Mouse (Mus musculus): ENCODE data around the gene 1300017J02Rik. TPM values are rescaled to one million over a fixed set of nuclear protein-coding genes. Genes with fewer than 3 reads are reported as not detected.

Gene 1300017J02Rik
- polyA plus RNA-seq, 1 experiment from 2014 or later, result 1.6 TPM

DNA sequence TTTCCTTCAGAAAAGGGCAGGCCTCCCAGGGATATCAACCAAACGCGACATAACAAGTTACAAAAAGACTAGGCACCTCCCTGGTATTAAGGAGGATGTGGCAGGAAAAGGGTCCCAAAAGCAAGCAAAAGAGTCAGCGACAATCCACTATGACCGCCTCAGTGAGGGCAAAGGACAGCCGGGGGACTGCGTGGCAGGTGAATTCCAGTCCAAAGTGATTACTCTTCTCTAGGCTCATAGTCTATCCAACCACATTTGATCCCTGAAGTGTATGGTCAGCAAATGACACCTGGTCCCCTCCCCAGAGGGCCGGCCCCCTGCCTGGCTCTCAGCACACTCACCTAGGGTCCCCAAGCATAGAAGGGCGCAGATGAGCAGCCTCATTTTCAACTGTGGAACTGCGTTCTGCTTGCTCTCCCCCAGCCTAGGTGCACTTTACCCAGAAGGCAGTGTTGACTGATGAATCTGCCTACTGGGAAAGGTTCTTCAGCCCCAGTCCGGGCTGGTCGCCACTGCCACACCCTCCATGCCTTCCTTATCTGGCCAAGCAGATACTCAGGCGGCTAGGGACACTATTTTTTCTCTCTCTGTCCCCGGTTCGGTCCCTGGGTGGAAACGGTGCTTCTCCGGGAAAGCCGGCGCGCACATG is 16.9 kb downstream of the 1300017J02Rik start:
- Histone ChIP-seq H3K36me3 (replicated peaks; ENCODE audit: control insufficient read depth, insufficient read depth, low read depth, low read length) (no peaks in the 10 kb centered on the region), H3K27ac (replicated peaks; ENCODE audit: low read depth, low read length) (no peak overlapping the region), H3K4me2 (ENCODE audit: low read depth, low read length) (no peak overlapping the region), H3K4me1 (ENCODE audit: control insufficient read depth, insufficient read depth, low read length) (no peaks in the 10 kb centered on the region), H3K9ac (replicated peaks; ENCODE audit: low read length) (no peak overlapping the region), H3K9me3 (replicated peaks; ENCODE audit: control insufficient read depth, low read length) (no peaks in the 10 kb centered on the region), H3K4me3 (ENCODE audit: low read depth, low read length) (no peak overlapping the region), H3K27me3 (ENCODE audit: control insufficient read depth, insufficient read depth, low read length) (no peaks in the 10 kb centered on the region)
- WGBS, result 87% methylated on average over 19 of the region's 19 CpGs
- no peak for ATAC-seq (replicated peaks; ENCODE audit: insufficient number of reproducible peaks, low FRiP score, low TSS enrichment, low read depth)
- DNase-seq (ENCODE audit: low spot score), result no peak

DNA sequence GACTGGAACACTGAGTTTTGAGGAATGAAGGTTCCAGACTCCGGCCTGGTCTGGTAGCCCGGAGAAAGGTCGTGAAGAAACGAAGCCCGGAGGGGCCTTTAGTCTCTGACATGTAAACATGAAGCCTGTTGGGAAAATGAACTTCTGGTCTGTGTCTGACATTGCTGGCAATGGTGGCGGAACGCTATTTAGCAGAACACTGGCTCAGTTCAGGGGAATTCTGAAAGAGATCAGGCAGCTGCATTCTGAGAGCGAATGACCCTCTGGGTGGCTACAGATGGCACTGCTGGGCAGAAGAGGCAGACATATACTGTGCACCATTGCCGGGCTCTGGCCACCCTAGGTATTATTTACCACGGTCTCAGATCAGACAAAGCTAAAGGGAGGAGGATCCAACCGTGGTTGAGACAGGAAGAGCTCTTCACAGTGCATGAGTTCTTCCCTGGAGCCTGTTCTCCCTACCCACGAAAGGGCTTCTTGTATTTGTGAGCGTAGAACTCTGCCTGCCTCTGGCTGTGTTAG is 17.9 kb downstream of the 1300017J02Rik start:
- WGBS, result 66% methylated on average over 13 of the region's 13 CpGs
- no peaks in the 10 kb centered on the region for H3K4me1 ChIP-seq (ENCODE audit: control insufficient read depth, insufficient read depth, low read length)

DNA sequence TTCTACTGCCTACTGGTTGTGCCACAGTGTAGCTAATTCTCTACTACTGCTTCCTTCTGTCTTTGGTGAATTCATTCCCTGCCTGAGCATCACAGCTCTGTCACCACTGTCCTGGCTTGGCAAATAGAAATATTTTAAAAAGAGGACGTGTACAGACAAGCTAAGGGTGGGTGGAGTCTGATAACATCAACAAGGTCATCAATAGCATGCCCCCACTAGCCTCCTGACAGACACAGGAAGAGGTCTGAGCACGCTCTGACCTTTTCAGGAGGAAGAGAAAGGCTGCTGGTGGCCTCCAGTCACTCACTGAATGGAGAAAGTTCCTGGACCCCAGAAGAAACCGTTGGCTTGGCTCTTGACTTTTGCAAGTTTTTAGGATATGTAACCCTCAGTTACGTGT is 18.5 kb downstream of the 1300017J02Rik start:
- ATAC-seq (replicated peaks; ENCODE audit: insufficient number of reproducible peaks, low FRiP score, low TSS enrichment, low read depth), result no peak
- Histone ChIP-seq H3K4me2 (ENCODE audit: low read depth, low read length) (no peak overlapping the region), H3K27ac (replicated peaks; ENCODE audit: low read depth, low read length) (no peak overlapping the region)

More for the DNA sequence above, 17.9 kb downstream of the 1300017J02Rik start:
- no peak overlapping the region for H3K27ac ChIP-seq (replicated peaks; ENCODE audit: low read depth, low read length)
- H3K36me3 ChIP-seq (replicated peaks; ENCODE audit: control insufficient read depth, insufficient read depth, low read depth, low read length), result no peaks in the 10 kb centered on the region
- no peak overlapping the region for H3K4me2 ChIP-seq (ENCODE audit: low read depth, low read length)
- ATAC-seq (replicated peaks; ENCODE audit: insufficient number of reproducible peaks, low FRiP score, low TSS enrichment, low read depth) (no peak), DNase-seq (ENCODE audit: low spot score) (no peak)
- H3K4me3 ChIP-seq (ENCODE audit: low read depth, low read length), result no peak overlapping the region
- H3K9ac ChIP-seq (replicated peaks; ENCODE audit: low read length), result no peak overlapping the region
- no peaks in the 10 kb centered on the region for H3K27me3 ChIP-seq (ENCODE audit: control insufficient read depth, insufficient read depth, low read length)
- no peaks in the 10 kb centered on the region for H3K9me3 ChIP-seq (replicated peaks; ENCODE audit: control insufficient read depth, low read length)

DNA sequence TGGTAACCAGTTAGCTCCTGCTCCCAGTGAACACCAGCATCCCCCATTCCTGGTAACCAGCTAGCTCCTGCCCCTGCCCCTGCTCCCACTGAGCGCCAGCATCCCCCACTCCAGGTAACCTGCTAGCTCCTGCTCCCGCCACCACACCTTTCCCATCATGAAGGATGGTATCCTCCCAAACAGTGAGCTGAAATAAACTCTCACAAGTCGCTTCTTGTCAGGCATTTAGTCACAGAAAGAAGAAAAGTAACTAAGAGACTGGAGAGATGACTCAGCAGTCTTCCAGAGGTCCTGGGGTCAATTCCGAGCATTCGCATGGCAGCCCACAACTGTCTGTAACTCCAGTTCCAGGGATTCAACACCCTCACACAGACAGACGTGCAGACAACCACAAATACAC is 28.0 kb downstream of the 1300017J02Rik start:
- whole genome bisulfite sequencing, result 79% methylated on average over 6 of the region's 6 CpGs
- Histone ChIP-seq H3K9me3 (replicated peaks; ENCODE audit: control insufficient read depth, low read length) (no peaks in the 10 kb centered on the region), H3K36me3 (replicated peaks; ENCODE audit: control insufficient read depth, insufficient read depth, low read depth, low read length) (no peaks in the 10 kb centered on the region), H3K27ac (replicated peaks; ENCODE audit: low read depth, low read length) (no peak overlapping the region), H3K27me3 (ENCODE audit: control insufficient read depth, insufficient read depth, low read length) (no peaks in the 10 kb centered on the region), H3K4me1 (ENCODE audit: control insufficient read depth, insufficient read depth, low read length) (no peaks in the 10 kb centered on the region), H3K4me3 (ENCODE audit: low read depth, low read length) (no peak overlapping the region), H3K4me2 (ENCODE audit: low read depth, low read length) (no peak overlapping the region), H3K9ac (replicated peaks; ENCODE audit: low read length) (no peak overlapping the region)
- DNase-seq (ENCODE audit: low spot score) (no peak), ATAC-seq (replicated peaks; ENCODE audit: insufficient number of reproducible peaks, low FRiP score, low TSS enrichment, low read depth) (no peak)

More for the DNA sequence above, 18.5 kb downstream of the 1300017J02Rik start:
- Histone ChIP-seq H3K9me3 (replicated peaks; ENCODE audit: control insufficient read depth, low read length) (no peaks in the 10 kb centered on the region), H3K9ac (replicated peaks; ENCODE audit: low read length) (no peak overlapping the region), H3K27me3 (ENCODE audit: control insufficient read depth, insufficient read depth, low read length) (no peaks in the 10 kb centered on the region), H3K4me1 (ENCODE audit: control insufficient read depth, insufficient read depth, low read length) (no peaks in the 10 kb centered on the region), H3K4me3 (ENCODE audit: low read depth, low read length) (no peak overlapping the region), H3K36me3 (replicated peaks; ENCODE audit: control insufficient read depth, insufficient read depth, low read depth, low read length) (no peaks in the 10 kb centered on the region)
- WGBS, result 41% methylated on average over 4 of the region's 4 CpGs
- no peak for DNase-seq (ENCODE audit: low spot score)

DNA sequence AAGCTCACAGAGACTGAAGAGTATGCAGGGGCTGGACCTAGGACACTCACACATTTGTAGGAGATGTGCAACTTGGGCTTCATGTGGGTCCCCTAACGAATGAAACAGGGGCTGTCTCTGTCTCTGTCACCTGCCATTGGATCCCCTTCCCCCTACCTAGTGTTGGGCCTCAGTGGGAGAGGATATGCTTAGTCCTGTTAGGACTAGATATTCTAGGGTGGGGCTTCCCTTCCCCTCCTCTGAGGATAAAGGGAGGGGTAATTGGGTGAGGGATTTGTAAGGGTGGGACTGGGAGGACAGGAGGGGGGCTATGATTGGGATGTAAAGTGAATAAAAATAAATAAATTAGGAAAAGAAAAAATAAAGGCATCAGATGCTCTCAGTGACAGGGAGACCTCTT is 29.2 kb downstream of the 1300017J02Rik start:
- no peak for DNase-seq (ENCODE audit: low spot score)
- 77% methylated on average over 1 of the region's 1 CpGs for WGBS
- Histone ChIP-seq H3K9ac (replicated peaks; ENCODE audit: low read length) (no peak overlapping the region), H3K27me3 (ENCODE audit: control insufficient read depth, insufficient read depth, low read length) (no peaks in the 10 kb centered on the region), H3K4me1 (ENCODE audit: control insufficient read depth, insufficient read depth, low read length) (no peaks in the 10 kb centered on the region), H3K9me3 (replicated peaks; ENCODE audit: control insufficient read depth, low read length) (no peaks in the 10 kb centered on the region), H3K27ac (replicated peaks; ENCODE audit: low read depth, low read length) (no peak overlapping the region), H3K36me3 (replicated peaks; ENCODE audit: control insufficient read depth, insufficient read depth, low read depth, low read length) (no peaks in the 10 kb centered on the region), H3K4me3 (ENCODE audit: low read depth, low read length) (no peak overlapping the region), H3K4me2 (ENCODE audit: low read depth, low read length) (no peak overlapping the region)
- no peak for ATAC-seq (replicated peaks; ENCODE audit: insufficient number of reproducible peaks, low FRiP score, low TSS enrichment, low read depth)

DNA sequence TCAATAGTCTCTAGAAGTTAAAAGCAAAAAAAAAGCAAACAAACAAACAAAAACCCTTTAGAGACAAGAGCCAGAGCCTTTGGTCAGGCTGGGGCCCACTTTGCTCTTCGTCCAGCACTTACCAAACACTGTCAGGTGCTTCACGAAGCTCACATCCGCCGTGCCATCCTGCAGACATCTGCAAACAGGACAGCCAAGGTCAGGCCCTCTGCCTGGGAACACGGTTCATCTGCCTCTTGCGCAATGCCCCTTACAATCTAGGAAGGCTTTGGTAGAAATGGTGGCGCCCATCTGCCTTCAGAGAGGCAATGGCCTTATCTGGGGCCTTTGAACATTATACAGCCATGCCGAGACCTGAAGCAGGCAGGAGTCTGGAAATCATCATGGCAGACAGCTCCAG is 30.1 kb downstream of the 1300017J02Rik start:
- no peak for DNase-seq (ENCODE audit: low spot score)
- Histone ChIP-seq H3K27ac (replicated peaks; ENCODE audit: low read depth, low read length) (no peak overlapping the region), H3K27me3 (ENCODE audit: control insufficient read depth, insufficient read depth, low read length) (no peaks in the 10 kb centered on the region), H3K4me1 (ENCODE audit: control insufficient read depth, insufficient read depth, low read length) (no peaks in the 10 kb centered on the region), H3K4me3 (ENCODE audit: low read depth, low read length) (no peak overlapping the region), H3K9ac (replicated peaks; ENCODE audit: low read length) (no peak overlapping the region), H3K4me2 (ENCODE audit: low read depth, low read length) (no peak overlapping the region), H3K9me3 (replicated peaks; ENCODE audit: control insufficient read depth, low read length) (no peaks in the 10 kb centered on the region), H3K36me3 (replicated peaks; ENCODE audit: control insufficient read depth, insufficient read depth, low read depth, low read length) (no peaks in the 10 kb centered on the region)
- WGBS, result 84% methylated on average over 8 of the region's 8 CpGs
- ATAC-seq (replicated peaks; ENCODE audit: insufficient number of reproducible peaks, low FRiP score, low TSS enrichment, low read depth), result no peak

DNA sequence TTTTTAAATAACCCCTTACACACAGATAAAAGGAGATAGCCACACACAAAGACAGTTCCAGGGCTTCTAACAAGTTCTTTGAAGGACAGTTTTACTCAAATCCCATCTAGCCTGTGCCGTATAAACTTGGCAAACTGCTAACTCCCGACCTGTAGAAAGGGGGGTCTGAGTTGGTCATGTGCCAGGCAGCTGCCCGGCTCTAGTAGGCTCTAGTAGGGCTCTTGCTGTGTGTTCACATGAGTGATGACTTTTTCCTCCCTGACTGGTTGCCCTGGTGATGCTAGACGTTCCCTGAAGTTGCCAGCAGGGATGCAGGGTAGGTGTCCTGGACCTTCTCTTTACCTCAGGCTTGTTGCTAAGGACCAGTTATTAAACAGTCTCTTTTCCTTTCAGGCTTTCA is 33.8 kb downstream of the 1300017J02Rik start:
- Histone ChIP-seq H3K27ac (replicated peaks; ENCODE audit: low read depth, low read length) (no peak overlapping the region), H3K4me1 (ENCODE audit: control insufficient read depth, insufficient read depth, low read length) (no peaks in the 10 kb centered on the region)
- DNase-seq (ENCODE audit: low spot score), result no peak

DNA sequence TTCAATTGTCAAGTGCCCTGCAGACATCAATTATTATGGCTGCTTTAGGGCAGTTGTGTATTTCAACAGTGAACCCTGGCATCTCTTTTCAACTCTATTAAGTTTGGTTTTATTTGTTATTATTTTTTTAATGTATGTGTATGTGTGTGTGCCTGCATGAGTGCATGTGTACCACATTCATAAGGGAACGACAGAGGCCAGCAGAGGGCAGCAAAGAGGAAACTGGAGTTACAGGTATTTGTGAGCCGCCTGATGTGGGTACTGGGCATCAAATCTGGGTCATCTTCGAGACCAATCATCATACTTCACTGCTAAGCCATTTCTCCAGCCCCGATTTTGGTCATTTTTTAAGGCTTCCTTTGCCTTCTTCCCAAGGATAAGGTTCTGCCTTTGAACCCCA is 39.1 kb downstream of the 1300017J02Rik start:
- 87% methylated on average over 4 of the region's 4 CpGs for WGBS
- Histone ChIP-seq H3K9me3 (replicated peaks; ENCODE audit: control insufficient read depth, low read length) (no peaks in the 10 kb centered on the region), H3K27ac (replicated peaks; ENCODE audit: low read depth, low read length) (no peak overlapping the region), H3K4me3 (ENCODE audit: low read depth, low read length) (no peak overlapping the region), H3K4me1 (ENCODE audit: control insufficient read depth, insufficient read depth, low read length) (no peaks in the 10 kb centered on the region), H3K27me3 (ENCODE audit: control insufficient read depth, insufficient read depth, low read length) (no peaks in the 10 kb centered on the region), H3K9ac (replicated peaks; ENCODE audit: low read length) (no peak overlapping the region), H3K36me3 (replicated peaks; ENCODE audit: control insufficient read depth, insufficient read depth, low read depth, low read length) (no peaks in the 10 kb centered on the region), H3K4me2 (ENCODE audit: low read depth, low read length) (no peak overlapping the region)
- DNase-seq (ENCODE audit: low spot score) (no peak), ATAC-seq (replicated peaks; ENCODE audit: insufficient number of reproducible peaks, low FRiP score, low TSS enrichment, low read depth) (no peak)

More for the DNA sequence above, 33.8 kb downstream of the 1300017J02Rik start:
- no peak overlapping the region for H3K4me3 ChIP-seq (ENCODE audit: low read depth, low read length)
- no peaks in the 10 kb centered on the region for H3K36me3 ChIP-seq (replicated peaks; ENCODE audit: control insufficient read depth, insufficient read depth, low read depth, low read length)
- H3K9me3 ChIP-seq (replicated peaks; ENCODE audit: control insufficient read depth, low read length), result no peaks in the 10 kb centered on the region
- ATAC-seq (replicated peaks; ENCODE audit: insufficient number of reproducible peaks, low FRiP score, low TSS enrichment, low read depth), result no peak
- H3K27me3 ChIP-seq (ENCODE audit: control insufficient read depth, insufficient read depth, low read length), result no peaks in the 10 kb centered on the region
- H3K9ac ChIP-seq (replicated peaks; ENCODE audit: low read length), result no peak overlapping the region
- H3K4me2 ChIP-seq (ENCODE audit: low read depth, low read length), result no peak overlapping the region
- 53% methylated on average over 4 of the region's 4 CpGs for WGBS

Data from embryonic facial prominence, embryonic 11.5 days (tissue).